Mouse (Mus musculus): ENCODE results near the gene Zfp358. TPM values are rescaled to one million over a fixed set of nuclear protein-coding genes. Genes with fewer than 3 reads are reported as not detected.

Zfp358 gene
- polyA plus RNA-seq, 1 experiment from 2014 or later = 39.0 TPM

- Histone ChIP-seq H3K27ac (replicated peaks; ENCODE audit: low read depth, low read length) (no peak overlapping the region), H3K9ac (ENCODE audit: low read length) (no peak overlapping the region), H3K4me3 (ENCODE audit: low read depth, low read length) (no peak overlapping the region), H3K4me1 (ENCODE audit: control insufficient read depth, insufficient read depth, low read length) (no peaks in the 10 kb centered on the region), H3K4me2 (ENCODE audit: low read depth, severe bottlenecking) (no peak overlapping the region), H3K27me3 (ENCODE audit: control insufficient read depth, insufficient read depth, low read length) (no peaks in the 10 kb centered on the region), H3K36me3 (ENCODE audit: control insufficient read depth, insufficient read depth, low read length) (peaks cover 17% of the 10 kb centered on the region), H3K9me3 (ENCODE audit: control insufficient read depth, low read length) (no peaks in the 10 kb centered on the region)
- WGBS = 89% methylated on average over 5 of the region's 5 CpGs
- DNase-seq (ENCODE audit: low spot score) (no peak), ATAC-seq (ENCODE audit: insufficient number of reproducible peaks, low FRiP score, low TSS enrichment, low read depth) (no peak)
Observed at GRCm38 (mm10) chr8:3530816-3531215, 37.9 kb downstream of the Zfp358 start.

GRCm38 (mm10) chr8:3531936-3532335 is 39.0 kb downstream of the Zfp358 start:
- WGBS = 96% methylated on average over 18 of the region's 18 CpGs
- no peak for ATAC-seq (ENCODE audit: insufficient number of reproducible peaks, low FRiP score, low TSS enrichment, low read depth)

GRCm38 (mm10) chr8:3536053-3536841 is 43.3 kb downstream of the Zfp358 start:
- H3K27me3 ChIP-seq (ENCODE audit: control insufficient read depth, insufficient read depth, low read length) = no peaks in the 10 kb centered on the region
- H3K36me3 ChIP-seq (ENCODE audit: control insufficient read depth, insufficient read depth, low read length) = peaks cover 10% of the 10 kb centered on the region
- no peak overlapping the region for H3K9ac ChIP-seq (ENCODE audit: low read length)
- no peak overlapping the region for H3K27ac ChIP-seq (replicated peaks; ENCODE audit: low read depth, low read length)
- no peak overlapping the region for H3K4me2 ChIP-seq (ENCODE audit: low read depth, severe bottlenecking)
- WGBS = 50% methylated on average over 15 of the region's 15 CpGs
- no peaks in the 10 kb centered on the region for H3K9me3 ChIP-seq (ENCODE audit: control insufficient read depth, low read length)
- DNase-seq (ENCODE audit: low spot score) (no peak), ATAC-seq (ENCODE audit: insufficient number of reproducible peaks, low FRiP score, low TSS enrichment, low read depth) (no peak)
- H3K4me3 ChIP-seq (ENCODE audit: low read depth, low read length) = no peak overlapping the region
- no peaks in the 10 kb centered on the region for H3K4me1 ChIP-seq (ENCODE audit: control insufficient read depth, insufficient read depth, low read length)

More at GRCm38 (mm10) chr8:3531936-3532335, 39.0 kb downstream of the Zfp358 start:
- Histone ChIP-seq H3K27ac (replicated peaks; ENCODE audit: low read depth, low read length) (no peak overlapping the region), H3K4me3 (ENCODE audit: low read depth, low read length) (no peak overlapping the region), H3K4me1 (ENCODE audit: control insufficient read depth, insufficient read depth, low read length) (no peaks in the 10 kb centered on the region), H3K27me3 (ENCODE audit: control insufficient read depth, insufficient read depth, low read length) (no peaks in the 10 kb centered on the region), H3K4me2 (ENCODE audit: low read depth, severe bottlenecking) (no peak overlapping the region), H3K36me3 (ENCODE audit: control insufficient read depth, insufficient read depth, low read length) (peaks cover 11% of the 10 kb centered on the region), H3K9ac (ENCODE audit: low read length) (no peak overlapping the region), H3K9me3 (ENCODE audit: control insufficient read depth, low read length) (no peaks in the 10 kb centered on the region)
- DNase-seq (ENCODE audit: low spot score) = no peak

- peaks cover 5% of the 10 kb centered on the region; the same call in 1 of the 2 replicates for H3K36me3 ChIP-seq (ENCODE audit: control insufficient read depth, insufficient read depth, low read length)
- ATAC-seq (ENCODE audit: insufficient number of reproducible peaks, low FRiP score, low TSS enrichment, low read depth) = no peak
- no peak overlapping the region for H3K4me2 ChIP-seq (ENCODE audit: low read depth, severe bottlenecking)
- no peaks in the 10 kb centered on the region for H3K4me1 ChIP-seq (ENCODE audit: control insufficient read depth, insufficient read depth, low read length)
- no peak for DNase-seq (ENCODE audit: low spot score)
- no peak overlapping the region for H3K9ac ChIP-seq (ENCODE audit: low read length)
- H3K27me3 ChIP-seq (ENCODE audit: control insufficient read depth, insufficient read depth, low read length) = no peaks in the 10 kb centered on the region
- H3K9me3 ChIP-seq (ENCODE audit: control insufficient read depth, low read length) = no peaks in the 10 kb centered on the region
- no peak overlapping the region for H3K4me3 ChIP-seq (ENCODE audit: low read depth, low read length)
- no peak overlapping the region for H3K27ac ChIP-seq (replicated peaks; ENCODE audit: low read depth, low read length)
- 95% methylated on average over 9 of the region's 9 CpGs for WGBS
Observed at GRCm38 (mm10) chr8:3536940-3537339, 44.0 kb downstream of the Zfp358 start.

- ATAC-seq (ENCODE audit: insufficient number of reproducible peaks, low FRiP score, low TSS enrichment, low read depth) = no peak
- Histone ChIP-seq H3K27me3 (ENCODE audit: control insufficient read depth, insufficient read depth, low read length) (no peaks in the 10 kb centered on the region), H3K9ac (ENCODE audit: low read length) (no peak overlapping the region), H3K27ac (replicated peaks; ENCODE audit: low read depth, low read length) (no peak overlapping the region), H3K36me3 (ENCODE audit: control insufficient read depth, insufficient read depth, low read length) (peaks cover 5% of the 10 kb centered on the region; the same call in 1 of the 2 replicates), H3K4me1 (ENCODE audit: control insufficient read depth, insufficient read depth, low read length) (no peaks in the 10 kb centered on the region), H3K9me3 (ENCODE audit: control insufficient read depth, low read length) (no peaks in the 10 kb centered on the region), H3K4me2 (ENCODE audit: low read depth, severe bottlenecking) (no peak overlapping the region), H3K4me3 (ENCODE audit: low read depth, low read length) (no peak overlapping the region)
- DNase-seq (ENCODE audit: low spot score) = no peak
- 93% methylated on average over 26 of the region's 26 CpGs for WGBS
Observed at GRCm38 (mm10) chr8:3537666-3538065, 44.7 kb downstream of the Zfp358 start.

- Histone ChIP-seq H3K4me1 (ENCODE audit: control insufficient read depth, insufficient read depth, low read length) (no peaks in the 10 kb centered on the region), H3K27ac (replicated peaks; ENCODE audit: low read depth, low read length) (no peak overlapping the region)
- WGBS = 85% methylated on average over 7 of the region's 7 CpGs
Observed at GRCm38 (mm10) chr8:3539146-3539545, 46.2 kb downstream of the Zfp358 start.

GRCm38 (mm10) chr8:3540076-3540475 is 47.1 kb downstream of the Zfp358 start:
- DNase-seq (ENCODE audit: low spot score) = no peak
- no peak for ATAC-seq (ENCODE audit: insufficient number of reproducible peaks, low FRiP score, low TSS enrichment, low read depth)
- Histone ChIP-seq H3K36me3 (ENCODE audit: control insufficient read depth, insufficient read depth, low read length) (peaks cover 7% of the 10 kb centered on the region; the same call in 1 of the 2 replicates), H3K9ac (ENCODE audit: low read length) (no peak overlapping the region), H3K9me3 (ENCODE audit: control insufficient read depth, low read length) (no peaks in the 10 kb centered on the region), H3K4me1 (ENCODE audit: control insufficient read depth, insufficient read depth, low read length) (no peaks in the 10 kb centered on the region), H3K4me3 (ENCODE audit: low read depth, low read length) (no peak overlapping the region), H3K27ac (replicated peaks; ENCODE audit: low read depth, low read length) (no peak overlapping the region), H3K4me2 (ENCODE audit: low read depth, severe bottlenecking) (no peak overlapping the region), H3K27me3 (ENCODE audit: control insufficient read depth, insufficient read depth, low read length) (no peaks in the 10 kb centered on the region)
- 91% methylated on average over 4 of the region's 4 CpGs for WGBS

More at GRCm38 (mm10) chr8:3539146-3539545, 46.2 kb downstream of the Zfp358 start:
- H3K9ac ChIP-seq (ENCODE audit: low read length) = no peak overlapping the region
- no peak for DNase-seq (ENCODE audit: low spot score)
- H3K4me3 ChIP-seq (ENCODE audit: low read depth, low read length) = no peak overlapping the region
- H3K4me2 ChIP-seq (ENCODE audit: low read depth, severe bottlenecking) = no peak overlapping the region
- no peaks in the 10 kb centered on the region for H3K9me3 ChIP-seq (ENCODE audit: control insufficient read depth, low read length)
- peaks cover 5% of the 10 kb centered on the region; the same call in 1 of the 2 replicates for H3K36me3 ChIP-seq (ENCODE audit: control insufficient read depth, insufficient read depth, low read length)
- no peaks in the 10 kb centered on the region for H3K27me3 ChIP-seq (ENCODE audit: control insufficient read depth, insufficient read depth, low read length)
- no peak for ATAC-seq (ENCODE audit: insufficient number of reproducible peaks, low FRiP score, low TSS enrichment, low read depth)

- H3K4me1 ChIP-seq (ENCODE audit: control insufficient read depth, insufficient read depth, low read length) = no peaks in the 10 kb centered on the region
- H3K9ac ChIP-seq (ENCODE audit: low read length) = no peak overlapping the region
- ATAC-seq (ENCODE audit: insufficient number of reproducible peaks, low FRiP score, low TSS enrichment, low read depth) = no peak
- H3K4me3 ChIP-seq (ENCODE audit: low read depth, low read length) = no peak overlapping the region
- peaks cover 2% of the 10 kb centered on the region; the same call in 1 of the 2 replicates for H3K36me3 ChIP-seq (ENCODE audit: control insufficient read depth, insufficient read depth, low read length)
- H3K27me3 ChIP-seq (ENCODE audit: control insufficient read depth, insufficient read depth, low read length) = no peaks in the 10 kb centered on the region
- no peak for DNase-seq (ENCODE audit: low spot score)
- 87% methylated on average over 2 of the region's 2 CpGs for WGBS
- H3K9me3 ChIP-seq (ENCODE audit: control insufficient read depth, low read length) = no peaks in the 10 kb centered on the region
- H3K27ac ChIP-seq (replicated peaks; ENCODE audit: low read depth, low read length) = no peak overlapping the region
- H3K4me2 ChIP-seq (ENCODE audit: low read depth, severe bottlenecking) = no peak overlapping the region
Observed at GRCm38 (mm10) chr8:3546511-3546910, 53.6 kb downstream of the Zfp358 start.
